Mouse (Mus musculus) heart, embryonic 15.5 days (tissue): ENCODE data around the gene Mc3r. TPM values are rescaled to one million over a fixed set of nuclear protein-coding genes. Genes with fewer than 3 reads are reported as not detected.

Experiments
- ATAC-seq: fragments of 200-750 bp; cut with Nextera tagmentation; replicated peaks from 2 replicates; pipeline ENCODE4 v1.8.0; 2017; ENCODE audit warnings: low read depth, moderate TSS enrichment; ENCODE audit not compliant: insufficient number of reproducible peaks, insufficient read depth, low FRiP score
- H3K27ac ChIP-seq: fragments of 300-500 bp; sonication (generic); 2 replicates; pipeline ENCODE4 v1.5.1; 2015; ENCODE audit warnings: mild to moderate bottlenecking, inconsistent platforms
- H3K27me3 ChIP-seq: fragments of 300-500 bp; sonication (generic); 2 replicates; pipeline ENCODE4 v1.6.1; 2015; ENCODE audit warnings: inconsistent platforms
- H3K36me3 ChIP-seq: fragments of 300-500 bp; sonication (generic); 2 replicates; pipeline ENCODE4 v1.6.1; 2015; ENCODE audit warnings: mild to moderate bottlenecking, inconsistent platforms
- H3K4me1 ChIP-seq: fragments of 300-500 bp; sonication (generic); replicated peaks from 2 replicates; pipeline ENCODE4 v1.6.1; 2015; ENCODE audit warnings: inconsistent platforms
- H3K4me2 ChIP-seq: fragments of 300-500 bp; sonication (generic); 2 replicates; pipeline ENCODE4 v1.6.1; 2015; ENCODE audit warnings: inconsistent platforms, mild to moderate bottlenecking, moderate library complexity
- H3K4me3 ChIP-seq: fragments of 300-500 bp; sonication (generic); 2 replicates; pipeline ENCODE4 v1.5.1; 2015; ENCODE audit warnings: mild to moderate bottlenecking, inconsistent platforms
- H3K9ac ChIP-seq: fragments of 300-500 bp; sonication (generic); 2 replicates; pipeline ENCODE4 v1.6.1; 2015; ENCODE audit warnings: mild to moderate bottlenecking, inconsistent platforms
- H3K9me3 ChIP-seq: fragments of 300-500 bp; sonication (generic); replicated peaks from 2 replicates; pipeline ENCODE4 v1.6.1; 2016; ENCODE audit warnings: inconsistent platforms
- WGBS: fragments of 180-500 bp; shearing (Covaris S2); methylation state at CpG from one replicate; pipeline ENCODE4 v1.1.7; 2015; ENCODE audit warnings: mixed read lengths; 5-methylcytosine and 5-hydroxymethylcytosine counted together
- polyA plus RNA-seq: library from polyadenylated mRNA; unstranded; fragments of >200 nt; fragmentation: Nextera tagmentation; extraction: Ambion mirVana; gene quantifications from 2 replicates; pipeline ENCODE4 v1.2.1, GENCODE M21; 2015

Gene Mc3r
- polyA plus RNA-seq, 1 experiment from 2014 or later: not detected

DNA sequence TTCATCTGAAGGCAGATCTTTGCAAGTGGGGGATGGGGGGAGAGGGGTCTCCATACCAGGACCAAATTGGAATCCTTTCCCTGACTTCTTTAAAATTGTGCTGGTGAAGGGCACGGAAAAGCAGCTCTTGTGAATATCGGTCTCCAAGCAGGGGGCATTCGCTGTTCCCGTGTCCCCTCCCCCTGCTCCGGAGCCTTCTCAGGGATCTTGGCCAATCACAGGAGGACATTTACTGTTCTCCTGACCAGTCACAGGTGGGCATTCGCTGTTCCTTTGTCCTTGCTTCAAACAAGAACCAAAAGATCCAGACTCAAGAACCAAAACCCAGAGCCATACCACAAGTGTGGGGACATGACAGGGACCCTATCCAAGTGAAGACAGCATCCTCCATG is 25.9 kb upstream of the Mc3r start:
- Histone ChIP-seq H3K4me1 (peaks cover 3% of the 10 kb centered on the region), H3K27me3 (peaks cover 22% of the 10 kb centered on the region), H3K9ac (no peak overlapping the region), H3K4me2 (no peak overlapping the region), H3K9me3 (no peaks in the 10 kb centered on the region), H3K4me3 (no peak overlapping the region), H3K36me3 (no peaks in the 10 kb centered on the region), H3K27ac (no peak overlapping the region)
- ATAC-seq: no peak
- 15% methylated on average over 6 of the region's 6 CpGs for WGBS

DNA sequence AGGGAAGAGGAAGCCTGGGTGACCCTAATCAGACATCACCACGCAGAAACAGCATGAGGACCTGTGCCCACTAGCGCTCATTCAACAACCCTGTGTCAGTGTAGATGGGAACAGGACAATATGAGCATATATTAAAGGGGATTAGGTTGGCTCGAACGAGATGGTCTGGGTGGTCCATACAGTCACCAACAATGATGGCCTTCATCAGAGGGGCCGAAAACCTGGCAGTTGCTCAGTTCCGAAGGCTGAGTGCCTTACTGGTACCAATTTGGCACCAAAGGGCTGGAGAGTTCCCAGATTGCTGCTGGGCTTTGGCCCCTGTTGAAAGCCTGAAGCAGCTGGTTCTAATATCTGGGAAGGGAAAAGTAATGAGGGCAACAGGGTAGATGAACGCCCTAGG is 25.4 kb upstream of the Mc3r start:
- 83% methylated on average over 7 of the region's 7 CpGs for WGBS
- no peak overlapping the region for H3K9ac ChIP-seq
- peaks cover 3% of the 10 kb centered on the region for H3K4me1 ChIP-seq
- peaks cover 22% of the 10 kb centered on the region for H3K27me3 ChIP-seq
- no peak overlapping the region for H3K4me2 ChIP-seq
- H3K4me3 ChIP-seq: no peak overlapping the region
- H3K9me3 ChIP-seq: no peaks in the 10 kb centered on the region
- H3K36me3 ChIP-seq: no peaks in the 10 kb centered on the region
- no peak overlapping the region for H3K27ac ChIP-seq
- ATAC-seq: no peak

DNA sequence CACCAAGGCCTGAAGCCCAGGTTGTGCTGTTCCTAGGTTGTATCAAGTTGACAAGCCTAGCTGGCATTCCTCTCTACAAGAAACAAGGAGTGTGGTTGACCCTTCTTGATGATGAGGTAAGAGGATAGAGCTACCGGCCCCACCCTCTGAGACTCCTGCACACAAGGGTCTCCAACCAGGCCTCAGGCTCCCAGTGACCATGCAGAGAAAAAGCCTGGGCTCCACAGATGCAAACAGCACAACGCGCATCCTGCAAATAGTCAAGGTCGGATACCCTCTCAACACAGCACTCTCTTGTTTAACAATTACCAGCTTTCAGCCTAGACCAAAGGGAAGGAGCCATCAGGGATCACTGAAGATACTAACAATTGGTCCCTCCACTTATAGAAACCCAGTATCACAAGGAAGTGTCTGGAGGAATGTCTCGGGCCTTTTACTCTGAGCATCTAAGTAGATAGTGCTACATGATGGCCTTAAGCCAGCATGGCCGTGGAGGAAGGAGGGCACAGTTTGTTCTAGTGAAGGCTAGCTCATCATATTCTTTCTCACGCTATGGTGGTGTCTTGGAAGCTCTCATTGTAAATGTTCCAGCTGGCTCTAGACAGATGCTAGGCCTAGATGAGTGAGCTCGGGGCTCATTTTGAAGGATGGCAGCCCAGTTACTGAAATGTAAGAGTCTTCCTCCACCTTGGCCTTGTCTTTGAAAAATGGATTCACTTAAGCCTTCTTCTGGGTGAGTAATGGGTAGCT is 24.7 kb upstream of the Mc3r start:
- H3K4me3 ChIP-seq: no peak overlapping the region
- H3K27me3 ChIP-seq: peaks cover 22% of the 10 kb centered on the region
- H3K4me2 ChIP-seq: no peak overlapping the region
- H3K9ac ChIP-seq: no peak overlapping the region
- peaks cover 8% of the 10 kb centered on the region for H3K4me1 ChIP-seq
- no peak for ATAC-seq
- no peaks in the 10 kb centered on the region for H3K36me3 ChIP-seq
- WGBS: 81% methylated on average over 8 of the region's 8 CpGs
- no peaks in the 10 kb centered on the region for H3K9me3 ChIP-seq
- no peak overlapping the region for H3K27ac ChIP-seq

DNA sequence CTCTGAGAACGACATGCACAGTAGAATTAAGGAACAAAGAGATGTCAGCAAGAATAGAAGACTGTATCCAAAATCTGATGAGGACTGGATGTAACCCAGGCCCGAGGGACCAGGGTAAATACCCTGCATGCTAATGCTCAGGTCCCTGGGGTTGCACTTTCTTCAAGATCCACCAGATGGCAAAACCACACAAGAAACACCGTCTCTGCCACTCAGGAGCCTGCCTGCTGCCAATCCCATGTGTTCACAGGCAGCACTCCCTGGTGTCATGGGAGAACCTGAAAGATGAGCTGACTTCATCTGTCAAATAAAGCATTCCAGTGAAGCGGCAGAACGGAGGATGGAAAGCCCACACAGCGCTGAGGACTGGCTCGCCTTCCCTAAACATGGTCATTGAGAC is 21.3 kb upstream of the Mc3r start:
- no peak overlapping the region for H3K4me3 ChIP-seq

DNA sequence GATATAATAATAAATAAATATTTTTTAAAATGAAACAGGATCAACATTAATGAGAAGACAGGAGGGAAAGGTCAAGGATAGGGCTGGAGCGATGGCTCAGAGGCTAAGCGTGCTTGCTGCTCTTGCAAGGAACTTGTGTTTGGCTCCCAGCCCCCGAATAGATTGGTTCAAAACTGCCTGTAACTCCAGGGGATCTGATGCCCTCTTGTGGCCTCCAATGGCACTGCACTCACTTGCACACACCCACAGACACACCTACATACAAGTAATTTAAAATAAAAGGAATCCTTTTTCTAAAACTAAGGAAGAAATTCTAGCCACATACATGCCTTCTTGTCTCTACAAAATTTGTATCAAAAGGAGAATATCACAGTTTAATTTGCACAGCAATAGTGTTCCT is 20.5 kb upstream of the Mc3r start:
- H3K9ac ChIP-seq: no peak overlapping the region
- H3K27me3 ChIP-seq: peaks cover 7% of the 10 kb centered on the region; the same call in 1 of the 2 replicates
- no peaks in the 10 kb centered on the region for H3K9me3 ChIP-seq
- WGBS: 94% methylated on average over 3 of the region's 3 CpGs
- H3K4me3 ChIP-seq: no peak overlapping the region
- no peak overlapping the region for H3K27ac ChIP-seq
- no peaks in the 10 kb centered on the region for H3K36me3 ChIP-seq
- no peak overlapping the region for H3K4me2 ChIP-seq
- H3K4me1 ChIP-seq: peaks cover 19% of the 10 kb centered on the region
- no peak for ATAC-seq

More for the DNA sequence above, 21.3 kb upstream of the Mc3r start:
- no peak overlapping the region for H3K27ac ChIP-seq
- no peaks in the 10 kb centered on the region for H3K36me3 ChIP-seq
- 31% methylated on average over 7 of the region's 7 CpGs for WGBS
- no peak for ATAC-seq
- H3K9ac ChIP-seq: no peak overlapping the region
- peaks cover 20% of the 10 kb centered on the region for H3K4me1 ChIP-seq
- peaks cover 16% of the 10 kb centered on the region for H3K27me3 ChIP-seq
- no peak overlapping the region for H3K4me2 ChIP-seq
- H3K9me3 ChIP-seq: no peaks in the 10 kb centered on the region

DNA sequence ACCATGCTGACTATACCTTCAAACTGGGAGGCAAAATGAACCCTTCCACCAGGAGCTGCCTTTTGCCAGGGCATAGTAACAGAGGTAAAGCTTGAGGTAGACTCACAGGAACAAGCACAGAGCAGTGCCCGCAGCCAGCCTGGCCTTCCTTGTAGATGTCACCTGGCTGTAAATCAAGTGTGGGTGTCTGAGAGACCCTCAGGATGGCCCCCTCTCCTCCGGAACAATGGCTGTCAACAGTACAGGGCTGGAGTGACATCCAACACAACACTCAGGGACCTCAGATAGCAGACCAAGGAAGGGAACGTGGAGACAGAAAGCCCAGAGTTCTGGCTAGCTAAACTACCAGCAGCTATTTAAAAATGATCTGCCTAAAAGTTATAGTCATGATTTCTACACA is 19.1 kb upstream of the Mc3r start:
- Histone ChIP-seq H3K4me3 (no peak overlapping the region), H3K4me1 (peaks cover 19% of the 10 kb centered on the region), H3K4me2 (peak overlapping the region; percentile 43), H3K9me3 (no peaks in the 10 kb centered on the region), H3K36me3 (no peaks in the 10 kb centered on the region), H3K27ac (peak overlapping the region; percentile 47), H3K27me3 (0 out of 2 replicates have a peak, but pooled peaks cover 3% of the 10 kb centered on the region), H3K9ac (no peak overlapping the region)
- WGBS: 15% methylated on average over 3 of the region's 3 CpGs
- ATAC-seq: peak; percentile 82

DNA sequence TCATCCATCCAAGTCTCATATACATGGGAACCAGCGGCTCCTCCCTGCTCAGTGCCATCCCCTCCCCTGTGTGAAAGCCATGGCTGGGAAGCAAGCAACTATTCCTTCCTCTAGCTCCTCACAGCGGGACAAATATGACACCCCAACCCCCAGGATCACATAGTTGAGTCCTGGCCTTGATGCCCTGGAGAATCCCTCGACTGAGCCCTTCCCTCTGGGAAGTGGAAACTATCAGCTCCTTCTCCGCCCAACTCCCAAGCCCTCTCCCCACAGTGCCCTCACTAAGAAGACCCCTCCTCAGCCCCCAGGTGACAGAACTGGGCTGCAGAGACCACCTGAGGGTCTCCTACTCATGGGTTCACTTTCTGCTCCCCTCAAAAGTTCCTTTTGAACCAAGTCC is 18.2 kb upstream of the Mc3r start:
- Histone ChIP-seq H3K4me2 (no peak overlapping the region), H3K36me3 (no peaks in the 10 kb centered on the region), H3K4me1 (peaks cover 19% of the 10 kb centered on the region), H3K27me3 (0 out of 2 replicates have a peak, but pooled peaks cover 3% of the 10 kb centered on the region), H3K9ac (no peak overlapping the region), H3K4me3 (no peak overlapping the region), H3K9me3 (no peaks in the 10 kb centered on the region), H3K27ac (no peak overlapping the region)
- ATAC-seq: no peak
- WGBS: 49% methylated on average over 4 of the region's 4 CpGs

DNA sequence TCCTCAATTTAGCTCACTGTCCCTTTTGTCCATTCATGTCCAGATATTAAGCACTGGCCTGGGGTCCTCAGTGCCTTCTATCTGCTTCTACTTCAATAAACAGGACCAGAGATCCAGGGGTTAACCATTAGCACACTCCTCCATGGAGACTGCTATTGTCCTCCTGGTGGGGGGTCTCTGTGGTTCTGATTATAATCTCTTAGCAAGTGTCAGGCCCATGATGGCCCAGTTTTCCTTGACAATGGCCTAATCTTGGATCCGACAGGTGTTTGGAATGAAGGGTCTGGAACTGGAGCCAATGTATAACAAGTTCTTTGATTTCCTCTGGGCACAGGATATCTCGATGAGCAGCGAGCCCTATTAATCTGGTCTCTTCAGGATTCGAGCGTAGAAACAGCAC is 10.1 kb upstream of the Mc3r start:
- no peak for ATAC-seq
- WGBS: 81% methylated on average over 5 of the region's 5 CpGs
- H3K27me3 ChIP-seq: no peaks in the 10 kb centered on the region
- no peaks in the 10 kb centered on the region for H3K9me3 ChIP-seq
- H3K4me2 ChIP-seq: no peak overlapping the region
- no peak overlapping the region for H3K4me3 ChIP-seq
- no peaks in the 10 kb centered on the region for H3K4me1 ChIP-seq
- no peaks in the 10 kb centered on the region for H3K36me3 ChIP-seq
- no peak overlapping the region for H3K27ac ChIP-seq
- H3K9ac ChIP-seq: no peak overlapping the region

DNA sequence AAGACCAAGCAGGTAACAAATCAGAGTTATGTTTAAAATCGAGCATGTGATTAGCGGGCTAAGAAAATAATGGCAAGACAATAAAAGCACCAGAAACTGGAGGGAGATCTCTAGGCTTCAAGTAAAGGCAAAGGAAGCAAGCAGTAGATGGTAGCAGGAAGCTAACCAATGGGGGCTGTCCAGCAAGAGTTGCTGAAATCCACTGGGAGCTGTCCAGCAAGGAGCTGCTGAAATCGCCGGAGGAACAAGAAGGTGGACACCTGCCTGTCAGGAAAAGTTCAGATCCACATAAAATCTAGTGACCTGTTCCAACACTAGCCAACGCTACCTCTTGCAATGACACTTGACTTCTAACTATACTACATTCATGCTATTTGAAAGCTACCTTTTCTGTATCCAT is 7.3 kb upstream of the Mc3r start:
- no peaks in the 10 kb centered on the region for H3K4me1 ChIP-seq
- WGBS: 14% methylated on average over 5 of the region's 5 CpGs
- no peak for ATAC-seq
- H3K4me3 ChIP-seq: no peak overlapping the region
- H3K27ac ChIP-seq: no peak overlapping the region
- H3K4me2 ChIP-seq: no peak overlapping the region
- no peak overlapping the region for H3K9ac ChIP-seq
- no peaks in the 10 kb centered on the region for H3K36me3 ChIP-seq
- no peaks in the 10 kb centered on the region for H3K9me3 ChIP-seq
- no peaks in the 10 kb centered on the region for H3K27me3 ChIP-seq

DNA sequence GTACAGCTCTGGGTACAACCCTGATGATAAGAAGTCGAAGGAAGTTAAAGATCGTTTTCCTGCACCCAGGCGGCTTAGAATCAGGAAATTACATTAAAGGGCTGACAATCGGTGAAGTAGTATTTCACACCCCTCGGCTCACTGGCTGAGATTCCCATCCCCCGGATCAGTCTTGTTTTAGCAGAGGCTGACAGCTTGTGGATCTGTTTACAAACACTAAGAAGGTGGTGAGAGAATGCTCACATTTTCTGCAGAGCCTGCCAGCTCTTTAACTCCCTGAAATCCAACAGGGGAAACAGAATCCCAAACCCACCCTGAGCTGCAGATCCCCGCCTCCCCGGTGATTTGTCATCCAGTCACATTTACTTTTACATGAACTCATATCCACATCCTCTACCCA is 2.8 kb upstream of the Mc3r start:
- H3K4me2 ChIP-seq: no peak overlapping the region
- no peak overlapping the region for H3K9ac ChIP-seq
- no peaks in the 10 kb centered on the region for H3K9me3 ChIP-seq
- no peak overlapping the region for H3K4me3 ChIP-seq
- H3K4me1 ChIP-seq: no peaks in the 10 kb centered on the region
- H3K36me3 ChIP-seq: no peaks in the 10 kb centered on the region
- peaks cover 37% of the 10 kb centered on the region for H3K27me3 ChIP-seq
- 29% methylated on average over 8 of the region's 8 CpGs for WGBS
- no peak for ATAC-seq
- no peak overlapping the region for H3K27ac ChIP-seq

DNA sequence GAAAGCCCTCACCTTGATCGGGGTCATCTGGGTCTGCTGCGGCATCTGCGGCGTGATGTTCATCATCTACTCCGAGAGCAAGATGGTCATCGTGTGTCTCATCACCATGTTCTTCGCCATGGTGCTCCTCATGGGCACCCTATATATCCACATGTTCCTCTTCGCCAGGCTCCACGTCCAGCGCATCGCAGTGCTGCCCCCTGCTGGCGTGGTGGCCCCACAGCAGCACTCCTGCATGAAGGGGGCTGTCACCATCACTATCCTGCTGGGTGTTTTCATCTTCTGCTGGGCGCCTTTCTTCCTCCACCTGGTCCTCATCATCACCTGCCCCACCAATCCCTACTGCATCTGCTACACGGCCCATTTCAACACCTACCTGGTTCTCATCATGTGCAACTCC is 1.0 kb downstream of the Mc3r start:
- H3K4me1 ChIP-seq: no peaks in the 10 kb centered on the region
- no peak for ATAC-seq
- no peaks in the 10 kb centered on the region for H3K9me3 ChIP-seq
- peaks cover 42% of the 10 kb centered on the region for H3K27me3 ChIP-seq
- H3K4me2 ChIP-seq: no peak overlapping the region
- 71% methylated on average over 14 of the region's 14 CpGs for whole genome bisulfite sequencing
- no peak overlapping the region for H3K27ac ChIP-seq
- H3K9ac ChIP-seq: no peak overlapping the region
- no peaks in the 10 kb centered on the region for H3K36me3 ChIP-seq
- no peak overlapping the region for H3K4me3 ChIP-seq

DNA sequence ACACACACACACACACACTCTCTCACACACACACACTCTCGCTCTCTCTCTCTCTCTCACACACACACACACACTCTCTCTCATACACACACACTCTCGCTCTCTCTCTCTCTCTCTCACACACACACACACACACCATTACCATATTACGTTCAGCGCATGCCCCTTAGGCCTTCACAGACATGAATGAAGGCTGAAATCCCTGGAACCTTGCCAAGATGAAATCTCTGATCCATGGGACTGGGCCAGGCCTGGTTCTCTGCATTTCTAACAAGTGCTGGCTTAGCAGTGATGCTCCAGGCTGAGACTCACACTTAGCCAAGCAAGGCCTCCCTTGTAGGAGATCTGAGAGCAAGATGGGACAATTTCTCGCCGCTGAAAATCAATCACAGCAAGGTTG is 8.1 kb downstream of the Mc3r start:
- H3K36me3 ChIP-seq: no peaks in the 10 kb centered on the region
- H3K27me3 ChIP-seq: no peaks in the 10 kb centered on the region; the same call in 1 of the 2 replicates
- ATAC-seq: no peak
- H3K9ac ChIP-seq: no peak overlapping the region
- no peak overlapping the region for H3K27ac ChIP-seq
- H3K4me2 ChIP-seq: no peak overlapping the region
- H3K9me3 ChIP-seq: no peaks in the 10 kb centered on the region
- H3K4me1 ChIP-seq: no peaks in the 10 kb centered on the region
- WGBS: 78% methylated on average over 6 of the region's 6 CpGs
- H3K4me3 ChIP-seq: no peak overlapping the region
